Mouse (Mus musculus): Measurements from ENCODE around the gene Adgrg1.
"Not testable (repeated sequence)": the region's sequence is repeated elsewhere in the genome, so short reads cannot be mapped to it uniquely, and the experiment has no call there.

Gene Adgrg1

GRCm38 (mm10) chr8:94996899-94997856 is 22.6 kb downstream of the Adgrg1 start:
- no peak for DNase-seq

DNA sequence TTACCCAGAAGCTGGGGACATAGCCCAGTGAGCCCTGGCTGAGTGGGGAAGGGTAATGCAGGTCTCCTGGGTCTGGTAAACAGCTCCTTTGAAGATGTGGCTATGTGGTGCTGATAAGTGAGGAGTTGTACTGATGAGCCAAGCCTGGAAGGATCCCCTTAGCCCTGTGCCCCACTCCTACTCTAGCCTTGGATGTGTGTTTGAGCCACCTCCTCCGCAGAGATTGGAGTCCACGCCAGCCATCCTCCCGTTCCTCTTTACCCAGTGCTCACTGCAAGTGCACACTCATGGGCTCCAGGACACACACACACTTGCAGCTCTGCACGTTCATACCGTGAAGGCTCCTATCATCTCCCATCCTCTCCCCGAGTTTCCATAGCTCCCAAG is 23.3 kb downstream of the Adgrg1 start:
- no peak for DNase-seq

DNA sequence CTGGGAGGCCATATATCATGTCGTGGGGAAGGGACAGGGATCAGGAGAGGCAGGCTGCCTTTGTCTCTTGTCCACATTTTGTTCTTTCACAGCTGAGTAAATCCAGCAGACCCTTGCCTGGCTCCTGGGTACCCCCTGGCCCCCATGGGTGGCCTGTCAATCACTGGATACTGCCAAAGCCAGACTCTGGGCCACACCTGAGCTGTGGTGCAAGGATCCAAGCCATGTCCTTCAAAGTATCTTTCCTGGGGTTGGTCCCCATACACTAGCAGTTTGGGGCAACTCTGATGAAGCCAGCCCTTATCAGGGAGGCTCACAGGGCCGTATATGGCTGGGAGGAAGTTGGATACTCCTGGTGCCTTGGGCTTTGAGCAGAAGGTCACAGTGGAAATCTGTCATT is 23.9 kb downstream of the Adgrg1 start:
- DNase-seq: no peak

- DNase-seq: no peak
These were observed 24.5 kb downstream of the Adgrg1 start for GRCm38 (mm10) chr8:94999004-94999403.

DNA sequence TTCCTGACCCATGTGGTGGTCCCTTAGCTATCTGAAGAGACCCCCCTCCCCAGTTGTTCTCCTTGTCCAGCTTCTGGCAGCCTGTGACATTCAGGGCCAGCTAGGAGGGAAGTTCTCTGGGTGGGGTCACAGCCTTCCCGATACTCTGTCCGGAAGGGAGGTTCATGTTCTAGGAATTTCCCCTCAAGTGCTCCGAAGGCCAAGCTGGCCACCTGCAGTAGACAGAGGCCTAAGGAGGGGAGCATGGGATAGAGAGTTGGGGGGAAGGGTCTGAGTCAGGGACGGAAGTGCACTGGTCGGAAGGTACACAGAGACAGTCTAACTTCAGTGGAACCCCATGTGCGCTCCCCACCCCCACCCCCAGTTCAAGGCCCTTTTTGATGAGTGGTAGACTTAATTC is 25.4 kb downstream of the Adgrg1 start:
- no peak for DNase-seq

DNA sequence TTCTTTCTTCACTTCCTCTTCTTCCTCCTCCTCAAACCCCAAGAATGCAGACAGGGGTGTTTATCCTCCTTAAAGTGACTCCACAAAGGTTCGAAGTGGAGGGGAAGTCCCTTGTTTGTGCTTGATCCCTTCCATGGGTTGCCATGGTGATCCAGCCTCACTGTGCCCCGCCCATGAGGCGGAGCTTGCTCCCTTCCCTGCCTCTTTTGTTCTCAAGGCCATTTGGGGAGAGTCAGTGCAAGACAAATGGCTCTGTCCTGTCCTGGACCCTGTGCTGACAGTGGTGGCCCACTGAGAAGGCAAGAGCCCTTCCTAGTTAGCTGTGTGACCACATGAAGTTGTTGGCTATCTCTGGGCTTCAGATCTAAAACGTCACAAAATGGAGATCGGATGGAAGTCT is 26.1 kb downstream of the Adgrg1 start:
- DNase-seq: peak; percentile 37

DNA sequence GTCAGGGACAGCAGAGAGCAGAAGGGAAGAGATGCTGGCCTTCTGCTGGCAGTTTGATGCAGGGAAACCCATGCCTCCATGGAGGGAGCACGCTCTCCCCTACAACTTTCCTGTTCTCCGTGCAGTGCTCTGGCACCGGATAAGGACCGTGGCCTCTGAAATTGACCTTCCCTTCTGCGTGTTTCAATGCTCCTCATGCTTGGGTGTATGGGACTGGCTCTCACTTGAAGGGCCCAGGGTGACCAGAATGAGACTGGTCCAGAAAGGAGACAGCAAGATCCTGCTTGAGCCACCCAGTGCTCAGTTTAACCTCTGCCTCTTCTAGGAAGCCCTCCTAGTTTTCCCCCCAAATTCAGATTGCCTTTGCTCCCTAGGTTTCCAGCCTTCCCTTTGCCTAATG is 26.6 kb downstream of the Adgrg1 start:
- DNase-seq: no peak

DNA sequence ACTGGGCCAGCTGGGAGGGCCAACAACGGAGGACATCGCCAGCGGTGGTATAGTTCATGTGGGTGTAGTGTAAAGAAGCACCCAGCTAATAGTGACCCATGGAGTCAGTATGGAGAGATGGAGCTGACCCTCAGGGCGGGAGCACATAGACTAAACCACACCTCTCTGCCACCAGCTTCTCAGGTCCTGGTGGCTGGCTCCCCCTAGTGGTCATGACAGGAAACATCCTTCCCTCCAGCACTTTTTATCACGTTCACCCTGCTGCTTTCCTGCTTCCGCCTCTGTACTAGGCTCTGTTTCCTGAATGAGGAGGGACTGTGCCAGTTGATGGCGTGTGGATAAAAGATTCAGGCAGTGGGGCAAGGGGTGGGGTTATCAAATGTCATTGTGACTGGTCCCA is 27.1 kb downstream of the Adgrg1 start:
- DNase-seq: peak; percentile 69

GRCm38 (mm10) chr8:95002089-95002655 is 27.6 kb downstream of the Adgrg1 start:
- DNase-seq: no peak

DNA sequence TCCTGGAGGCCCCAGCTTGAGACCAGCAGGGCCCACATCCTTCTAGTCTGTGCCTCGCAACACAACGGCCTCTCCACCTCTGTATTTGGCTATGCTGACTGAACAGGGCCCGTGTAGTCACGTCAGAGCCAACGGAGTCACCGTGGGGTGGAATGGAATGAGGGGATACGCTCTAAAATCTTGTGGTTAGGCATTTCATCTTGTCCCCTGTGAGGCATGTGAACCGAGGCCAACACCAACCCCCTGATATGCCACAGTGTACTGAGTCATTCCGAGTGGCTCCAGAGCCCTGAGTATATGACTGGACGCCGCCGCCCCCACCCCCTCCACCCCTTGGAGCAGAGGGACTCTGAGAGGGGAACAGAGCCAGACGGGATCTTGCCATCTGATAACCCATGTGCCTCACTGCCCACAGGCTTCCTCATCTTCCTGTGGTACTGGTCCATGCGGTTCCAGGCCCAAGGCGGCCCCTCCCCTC is 37.9 kb downstream of the Adgrg1 start:
- DNase-seq: no peak

- DNase-seq: no peak
These were observed 41.3 kb downstream of the Adgrg1 start for GRCm38 (mm10) chr8:95015866-95016265.

DNA sequence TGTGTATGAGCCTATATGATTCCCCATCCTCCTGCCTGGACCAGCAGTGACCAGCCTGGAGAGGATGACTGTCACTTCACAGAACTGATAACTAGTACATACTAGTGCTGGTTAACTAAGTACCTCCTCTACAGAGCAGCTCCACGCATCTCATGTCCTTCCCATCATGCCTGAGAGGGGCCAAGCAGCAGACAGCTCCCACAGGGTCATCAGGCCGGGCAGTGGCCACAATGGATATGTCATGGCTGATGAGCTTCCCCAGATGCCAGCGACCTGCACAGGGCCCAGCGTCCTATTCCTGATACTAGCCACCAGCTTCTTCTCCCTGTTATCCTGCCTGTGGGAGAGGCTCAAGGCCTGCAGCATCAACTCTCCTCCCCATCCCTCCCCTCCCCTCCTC is 42.1 kb downstream of the Adgrg1 start:
- DNase-seq: no peak

DNA sequence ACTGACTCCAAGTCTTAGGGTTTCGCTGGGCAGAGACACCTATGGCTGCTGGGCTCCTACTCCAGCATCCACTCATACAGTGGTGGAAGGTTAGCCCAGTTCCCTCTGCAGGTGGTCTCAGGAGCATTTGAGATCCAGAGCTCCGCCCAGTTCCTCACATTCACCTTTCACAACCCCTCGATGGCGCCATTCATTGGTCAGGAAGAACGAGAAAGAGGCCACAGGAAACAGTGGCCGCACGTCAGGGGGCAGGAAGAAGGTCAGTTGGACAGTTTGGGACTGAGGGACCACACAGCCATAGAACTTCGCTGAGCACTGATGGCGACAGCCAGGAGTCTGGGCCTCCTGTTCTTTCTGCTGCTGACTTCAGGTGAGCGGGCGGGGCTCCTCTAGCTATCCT is 42.9 kb downstream of the Adgrg1 start, which contains the start of gene Adgrg3:
Gene Adgrg3, plus strand, starts transcription at position 242 of the 400 bp plus-strand sequence.
- no peak for DNase-seq

DNA sequence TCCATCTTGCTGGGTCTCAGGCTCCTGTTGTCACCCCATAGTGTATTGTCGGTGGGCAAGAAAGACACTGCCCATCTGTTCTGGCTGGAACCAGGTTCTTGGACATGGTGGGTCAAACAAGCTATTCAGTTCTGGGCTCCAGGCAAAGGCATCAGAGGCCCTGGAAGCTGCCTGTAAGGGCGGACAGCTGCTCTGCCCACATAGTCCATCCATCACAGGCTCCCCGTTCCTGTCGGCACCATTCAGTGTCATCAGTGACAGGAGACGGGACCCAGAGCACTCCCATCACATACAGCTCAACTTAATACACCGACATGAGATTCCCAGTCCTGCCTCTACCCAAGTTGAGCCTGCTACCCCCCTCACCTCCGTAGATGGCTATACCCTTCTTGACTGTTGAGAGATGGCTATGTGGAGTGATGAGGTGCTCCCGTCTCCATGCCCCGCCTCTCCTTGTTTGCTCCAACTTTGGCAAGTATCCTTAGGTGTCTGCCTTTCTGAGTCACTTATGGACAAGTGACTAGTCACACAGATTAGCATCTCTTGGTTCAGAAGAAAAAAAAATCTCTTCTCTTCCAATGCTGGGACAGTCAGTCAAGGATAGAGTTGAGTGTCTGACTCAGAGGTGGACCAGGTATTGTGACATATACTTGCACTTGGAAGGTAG is 43.6 kb downstream of the Adgrg1 start:
- no peak for DNase-seq

- DNase-seq: no peak
These were observed 45.8 kb downstream of the Adgrg1 start for GRCm38 (mm10) chr8:95020293-95020777.

GRCm38 (mm10) chr8:95020821-95021220 is 46.3 kb downstream of the Adgrg1 start:
- no peak for DNase-seq

DNA sequence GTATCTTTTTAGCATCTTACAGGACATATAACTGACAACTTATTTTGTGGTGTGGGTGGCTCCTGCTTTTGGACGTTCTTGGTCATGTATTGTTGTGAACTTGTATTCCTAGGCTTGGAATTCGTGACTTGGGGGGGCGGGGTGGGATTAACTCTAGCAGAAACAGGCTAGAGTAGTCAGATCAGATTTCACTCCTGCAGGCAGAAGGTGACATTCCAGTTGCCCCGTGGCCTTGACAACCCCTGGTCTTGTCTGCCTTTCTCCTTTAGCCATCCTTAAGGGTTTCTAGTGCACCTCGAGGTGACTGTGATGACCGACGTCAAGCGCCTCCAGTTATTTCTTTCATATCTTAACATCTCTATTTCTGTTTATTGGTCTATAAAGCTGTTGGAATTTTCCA is 48.6 kb downstream of the Adgrg1 start:
- DNase-seq: no peak

- no peak for DNase-seq
These were observed 49.8 kb downstream of the Adgrg1 start for GRCm38 (mm10) chr8:95024387-95024786.

GRCm38 (mm10) chr8:95025421-95025820 is 50.9 kb downstream of the Adgrg1 start:
- DNase-seq: peak; percentile 56

GRCm38 (mm10) chr8:95028391-95028790 is 53.8 kb downstream of the Adgrg1 start:
- not testable (repeated sequence) for DNase-seq

- DNase-seq: peak; percentile 50
These were observed 62.8 kb downstream of the Adgrg1 start for GRCm38 (mm10) chr8:95037106-95037925.

Measured in right cerebral cortex, postnatal 14 days (tissue).